Mouse (Mus musculus): ENCODE measurements around the gene Fcgr3. TPM values are rescaled to one million over a fixed set of nuclear protein-coding genes. Genes with fewer than 3 reads are reported as not detected.

Fcgr3 gene
- polyA plus RNA-seq, 1 experiment from 2014 or later: 8.3 TPM

DNA sequence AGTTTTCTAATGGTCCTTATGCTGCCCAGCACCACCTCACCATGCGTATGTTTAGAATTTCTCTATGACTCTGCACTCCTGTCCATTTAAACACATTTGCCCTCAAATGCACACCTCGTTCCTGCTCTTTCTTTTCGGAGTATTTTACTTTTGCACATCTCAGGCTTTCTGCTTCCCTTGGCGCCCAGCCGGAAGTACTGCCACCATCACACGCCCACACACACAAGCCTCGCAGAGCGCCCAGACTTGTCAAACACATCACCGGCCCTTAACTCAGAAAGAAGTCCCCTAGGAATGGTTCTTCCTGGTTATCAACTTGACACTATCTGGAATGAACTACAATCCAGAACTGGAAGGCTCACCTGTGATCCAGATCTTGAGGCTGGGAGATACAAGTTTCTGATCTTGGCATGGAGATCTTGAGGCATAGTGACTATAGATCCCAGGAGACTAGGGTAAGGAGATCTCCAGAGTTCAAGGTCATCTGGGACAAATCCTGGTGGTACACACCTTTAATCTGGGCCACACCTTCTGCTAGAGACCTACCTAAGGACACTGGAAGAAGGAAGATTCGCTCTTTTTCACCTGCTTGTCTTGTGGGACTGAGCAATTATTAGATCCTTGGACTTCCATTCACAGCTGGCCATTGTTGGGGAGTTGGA, 38.6 kb upstream of the Fcgr3 start:
- no peaks in the 10 kb centered on the region for H3K36me3 ChIP-seq (ENCODE audit: control insufficient read depth, insufficient read depth, low read length)
- DNase-seq: no peak
- no peak overlapping the region for H3K27ac ChIP-seq (replicated peaks; ENCODE audit: low read depth, low read length)
- H3K4me3 ChIP-seq (replicated peaks; ENCODE audit: low read depth, low read length): peak overlapping the region; percentile 60
- no peaks in the 10 kb centered on the region for H3K9me3 ChIP-seq (ENCODE audit: control insufficient read depth, low read length)
- peak overlapping the region; percentile 57 for H3K4me2 ChIP-seq (ENCODE audit: low read length)
- H3K9ac ChIP-seq (replicated peaks; ENCODE audit: low read length): no peak overlapping the region
- no peak for ATAC-seq (ENCODE audit: low FRiP score, low TSS enrichment)
- H3K27me3 ChIP-seq (ENCODE audit: control insufficient read depth, insufficient read depth, low read length): no peaks in the 10 kb centered on the region
- 12% methylated on average over 10 of the region's 10 CpGs for WGBS
- no peaks in the 10 kb centered on the region for H3K4me1 ChIP-seq (ENCODE audit: control insufficient read depth, insufficient read depth, low read length)

GRCm38 (mm10) chr1:171102547-171103177, 37.9 kb upstream of the Fcgr3 start:
- Histone ChIP-seq H3K4me2 (ENCODE audit: low read length) (peak overlapping the region; percentile 57), H3K36me3 (ENCODE audit: control insufficient read depth, insufficient read depth, low read length) (no peaks in the 10 kb centered on the region), H3K4me3 (replicated peaks; ENCODE audit: low read depth, low read length) (peak overlapping the region; percentile 60), H3K27me3 (ENCODE audit: control insufficient read depth, insufficient read depth, low read length) (no peaks in the 10 kb centered on the region), H3K27ac (replicated peaks; ENCODE audit: low read depth, low read length) (peak overlapping the region; percentile 83), H3K9me3 (ENCODE audit: control insufficient read depth, low read length) (no peaks in the 10 kb centered on the region), H3K4me1 (ENCODE audit: control insufficient read depth, insufficient read depth, low read length) (no peaks in the 10 kb centered on the region), H3K9ac (replicated peaks; ENCODE audit: low read length) (peak overlapping the region; percentile 63; the same call in 1 of the 2 replicates)
- peak; percentile 95 for ATAC-seq (ENCODE audit: low FRiP score, low TSS enrichment)
- peak; percentile 92 for DNase-seq
- under 1% methylated on average over 35 of the region's 35 CpGs for WGBS

- Histone ChIP-seq H3K9ac (replicated peaks; ENCODE audit: low read length) (peak overlapping the region; percentile 63; the same call in 1 of the 2 replicates), H3K9me3 (ENCODE audit: control insufficient read depth, low read length) (no peaks in the 10 kb centered on the region), H3K4me2 (ENCODE audit: low read length) (peak overlapping the region; percentile 57), H3K27ac (replicated peaks; ENCODE audit: low read depth, low read length) (peak overlapping the region; percentile 83), H3K36me3 (ENCODE audit: control insufficient read depth, insufficient read depth, low read length) (no peaks in the 10 kb centered on the region), H3K4me3 (replicated peaks; ENCODE audit: low read depth, low read length) (peak overlapping the region; percentile 60), H3K4me1 (ENCODE audit: control insufficient read depth, insufficient read depth, low read length) (no peaks in the 10 kb centered on the region), H3K27me3 (ENCODE audit: control insufficient read depth, insufficient read depth, low read length) (no peaks in the 10 kb centered on the region)
- WGBS: under 1% methylated on average over 40 of the region's 40 CpGs
- ATAC-seq (ENCODE audit: low FRiP score, low TSS enrichment) (peak; percentile 89), DNase-seq (peak; percentile 91)
These were observed 37.2 kb upstream of the Fcgr3 start for GRCm38 (mm10) chr1:171101733-171102546.

GRCm38 (mm10) chr1:171101033-171101432, 36.3 kb upstream of the Fcgr3 start:
- H3K9ac ChIP-seq (replicated peaks; ENCODE audit: low read length): no peak overlapping the region
- H3K36me3 ChIP-seq (ENCODE audit: control insufficient read depth, insufficient read depth, low read length): no peaks in the 10 kb centered on the region
- no peak for ATAC-seq (ENCODE audit: low FRiP score, low TSS enrichment)
- H3K9me3 ChIP-seq (ENCODE audit: control insufficient read depth, low read length): no peaks in the 10 kb centered on the region
- no peak overlapping the region for H3K4me3 ChIP-seq (replicated peaks; ENCODE audit: low read depth, low read length)
- DNase-seq: no peak
- 55% methylated on average over 2 of the region's 2 CpGs for WGBS
- no peaks in the 10 kb centered on the region for H3K4me1 ChIP-seq (ENCODE audit: control insufficient read depth, insufficient read depth, low read length)
- H3K27ac ChIP-seq (replicated peaks; ENCODE audit: low read depth, low read length): no peak overlapping the region
- no peaks in the 10 kb centered on the region for H3K27me3 ChIP-seq (ENCODE audit: control insufficient read depth, insufficient read depth, low read length)
- H3K4me2 ChIP-seq (ENCODE audit: low read length): peak overlapping the region; percentile 57; the same call in 1 of the 2 replicates

GRCm38 (mm10) chr1:171097612-171098011, 32.9 kb upstream of the Fcgr3 start:
- ATAC-seq (ENCODE audit: low FRiP score, low TSS enrichment): no peak
- Histone ChIP-seq H3K9ac (replicated peaks; ENCODE audit: low read length) (no peak overlapping the region), H3K27me3 (ENCODE audit: control insufficient read depth, insufficient read depth, low read length) (no peaks in the 10 kb centered on the region), H3K27ac (replicated peaks; ENCODE audit: low read depth, low read length) (no peak overlapping the region), H3K36me3 (ENCODE audit: control insufficient read depth, insufficient read depth, low read length) (no peaks in the 10 kb centered on the region), H3K4me1 (ENCODE audit: control insufficient read depth, insufficient read depth, low read length) (no peaks in the 10 kb centered on the region), H3K4me3 (replicated peaks; ENCODE audit: low read depth, low read length) (no peak overlapping the region), H3K9me3 (ENCODE audit: control insufficient read depth, low read length) (no peaks in the 10 kb centered on the region), H3K4me2 (ENCODE audit: low read length) (no peak overlapping the region)
- 35% methylated on average over 2 of the region's 2 CpGs for WGBS
- DNase-seq: no peak

DNA sequence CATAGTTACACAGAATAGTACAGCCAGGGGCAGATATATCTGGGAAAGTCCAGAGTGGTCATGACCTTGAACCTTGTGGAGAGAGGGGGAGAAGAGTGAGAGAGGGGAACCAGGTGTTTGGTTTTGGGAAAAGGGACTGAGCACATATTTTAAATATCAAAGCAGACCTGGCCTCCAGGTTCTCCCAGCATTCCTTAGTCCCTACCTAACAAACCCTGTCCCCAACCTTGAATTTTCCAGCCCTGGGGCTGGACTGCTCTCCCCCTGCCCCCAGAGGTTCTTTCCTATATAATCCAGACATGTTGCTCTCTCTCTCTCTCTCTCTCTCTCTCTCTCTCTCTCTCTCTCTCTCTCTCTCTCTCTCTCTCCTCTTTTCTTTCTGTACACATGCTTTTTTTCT, 32.4 kb upstream of the Fcgr3 start:
- Histone ChIP-seq H3K27ac (replicated peaks; ENCODE audit: low read depth, low read length) (no peak overlapping the region), H3K4me3 (replicated peaks; ENCODE audit: low read depth, low read length) (no peak overlapping the region), H3K4me1 (ENCODE audit: control insufficient read depth, insufficient read depth, low read length) (no peaks in the 10 kb centered on the region), H3K27me3 (ENCODE audit: control insufficient read depth, insufficient read depth, low read length) (no peaks in the 10 kb centered on the region), H3K4me2 (ENCODE audit: low read length) (no peak overlapping the region), H3K9ac (replicated peaks; ENCODE audit: low read length) (no peak overlapping the region), H3K9me3 (ENCODE audit: control insufficient read depth, low read length) (no peaks in the 10 kb centered on the region), H3K36me3 (ENCODE audit: control insufficient read depth, insufficient read depth, low read length) (no peaks in the 10 kb centered on the region)
- DNase-seq (no peak), ATAC-seq (ENCODE audit: low FRiP score, low TSS enrichment) (no peak)

- DNase-seq (no peak), ATAC-seq (ENCODE audit: low FRiP score, low TSS enrichment) (no peak)
- H3K27me3 ChIP-seq (ENCODE audit: control insufficient read depth, insufficient read depth, low read length): no peaks in the 10 kb centered on the region
- no peak overlapping the region for H3K4me2 ChIP-seq (ENCODE audit: low read length)
- H3K36me3 ChIP-seq (ENCODE audit: control insufficient read depth, insufficient read depth, low read length): no peaks in the 10 kb centered on the region
- no peak overlapping the region for H3K27ac ChIP-seq (replicated peaks; ENCODE audit: low read depth, low read length)
- WGBS: 17% methylated on average over 10 of the region's 10 CpGs
- H3K9me3 ChIP-seq (ENCODE audit: control insufficient read depth, low read length): no peaks in the 10 kb centered on the region
- H3K4me3 ChIP-seq (replicated peaks; ENCODE audit: low read depth, low read length): no peak overlapping the region
- no peak overlapping the region for H3K9ac ChIP-seq (replicated peaks; ENCODE audit: low read length)
- H3K4me1 ChIP-seq (ENCODE audit: control insufficient read depth, insufficient read depth, low read length): no peaks in the 10 kb centered on the region
These were observed 31.6 kb upstream of the Fcgr3 start for GRCm38 (mm10) chr1:171096110-171096964.

GRCm38 (mm10) chr1:171094424-171094823, 29.7 kb upstream of the Fcgr3 start:
- Histone ChIP-seq H3K36me3 (ENCODE audit: control insufficient read depth, insufficient read depth, low read length) (no peaks in the 10 kb centered on the region), H3K9ac (replicated peaks; ENCODE audit: low read length) (no peak overlapping the region), H3K27me3 (ENCODE audit: control insufficient read depth, insufficient read depth, low read length) (no peaks in the 10 kb centered on the region), H3K4me3 (replicated peaks; ENCODE audit: low read depth, low read length) (no peak overlapping the region), H3K4me2 (ENCODE audit: low read length) (no peak overlapping the region), H3K27ac (replicated peaks; ENCODE audit: low read depth, low read length) (no peak overlapping the region), H3K4me1 (ENCODE audit: control insufficient read depth, insufficient read depth, low read length) (no peaks in the 10 kb centered on the region), H3K9me3 (ENCODE audit: control insufficient read depth, low read length) (no peaks in the 10 kb centered on the region)
- ATAC-seq (ENCODE audit: low FRiP score, low TSS enrichment) (no peak), DNase-seq (no peak)
- WGBS: 90% methylated on average over 4 of the region's 4 CpGs
